Mouse (Mus musculus) adipocyte (in vitro differentiated cells): ENCODE results near the gene Srebf1.

ENCODE experiments used
- DNase-seq: peaks from one replicate; pipeline ENCODE4 v3.0.0-alpha.2; 2016; ENCODE audit warnings: low spot score

The Srebf1 gene

DNA sequence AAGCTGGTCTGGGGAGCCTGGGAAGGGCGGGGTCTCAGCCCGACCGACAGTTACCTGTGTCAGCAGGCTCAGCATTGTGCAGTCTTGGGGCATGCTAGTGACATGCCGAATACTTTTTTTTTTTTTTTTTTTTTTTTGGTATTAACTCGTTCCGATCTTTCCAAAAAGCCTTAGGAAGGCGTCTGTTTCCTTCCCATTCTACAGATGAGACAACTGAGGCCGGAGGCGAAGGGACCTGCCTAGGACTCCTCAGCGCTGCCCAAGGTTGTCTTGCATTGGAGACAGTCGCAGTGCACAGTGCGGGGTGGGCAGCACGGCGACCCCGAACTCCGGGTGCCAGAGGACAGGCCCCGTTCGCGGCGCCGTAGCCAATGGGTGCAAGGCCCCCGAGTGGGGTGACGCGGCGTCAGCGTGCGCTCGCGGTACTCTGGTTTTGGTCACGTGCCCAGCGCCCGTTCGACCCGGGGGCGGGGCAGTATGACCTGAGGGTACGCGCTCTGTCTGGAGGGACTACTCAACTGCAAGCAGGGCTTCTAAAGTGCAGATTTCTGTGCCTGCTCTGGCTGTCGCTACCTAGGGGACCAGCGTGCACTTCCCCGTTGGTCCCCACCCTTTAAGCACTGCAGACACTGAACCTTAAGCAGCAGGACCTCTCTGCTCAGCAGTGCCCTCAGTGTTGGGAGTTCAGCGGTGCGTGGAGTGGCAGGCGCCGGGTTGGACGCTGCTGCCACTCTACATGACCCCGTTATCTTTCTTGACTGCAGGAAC, at the start of gene Srebf1:
Gene Srebf1, minus strand, starts transcription at position 113 of the 768 bp plus-strand sequence.
- DNase-seq = no peak

DNA sequence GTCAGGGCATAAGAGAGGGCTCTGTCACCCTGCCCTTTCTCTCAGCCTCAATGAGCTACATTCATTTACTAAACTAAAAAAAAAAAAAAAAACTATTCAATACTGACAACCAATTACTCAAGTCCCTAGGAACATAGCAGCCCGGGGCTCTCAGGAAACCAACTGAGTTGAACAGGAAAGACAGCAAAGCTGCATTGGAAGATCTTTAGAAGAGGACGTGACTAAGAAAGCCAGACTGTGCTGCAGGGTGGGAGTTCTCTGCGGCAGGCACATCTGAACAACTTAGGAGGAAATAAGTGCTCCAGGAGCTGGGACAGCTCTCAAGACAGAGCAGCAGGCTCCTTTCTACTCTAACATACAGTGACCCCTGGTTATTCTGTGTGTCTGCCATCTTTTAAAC, 46.2 kb upstream of the Srebf1 start:
- DNase-seq = no peak

DNA sequence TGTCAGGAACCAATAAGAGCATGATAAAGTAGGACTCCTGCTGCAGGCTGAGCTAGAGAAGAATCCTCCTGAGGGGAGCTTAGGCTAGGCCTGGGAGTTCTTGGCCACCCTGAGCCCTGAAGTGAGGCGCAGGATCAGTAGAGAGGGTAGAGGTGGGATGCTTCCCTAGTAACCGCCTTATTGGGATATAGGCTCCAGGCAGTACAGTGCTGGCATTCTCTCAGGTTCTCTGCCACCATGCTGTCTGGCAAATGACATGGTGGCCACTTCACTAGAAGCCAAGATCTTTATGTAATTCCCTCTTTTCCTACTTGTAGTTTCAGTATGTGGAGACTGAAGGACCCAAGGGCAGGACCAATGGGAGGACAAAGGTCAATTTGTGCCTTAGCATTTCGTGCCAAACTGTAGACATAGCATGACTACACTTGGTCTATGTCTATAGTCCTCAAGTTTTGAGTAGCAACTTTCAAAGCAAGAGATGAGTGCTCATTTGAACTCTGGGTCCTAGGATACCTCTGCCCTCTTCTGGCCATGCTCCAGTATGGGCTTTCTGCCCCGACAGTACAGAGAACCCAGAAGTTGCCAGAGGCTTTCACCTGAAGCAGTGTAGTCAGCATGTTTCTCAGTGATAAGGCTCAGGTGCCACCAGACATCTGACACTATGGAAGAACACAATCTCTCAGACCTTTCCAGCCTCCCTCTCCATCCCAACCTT, 43.0 kb upstream of the Srebf1 start:
- no peak for DNase-seq

DNA sequence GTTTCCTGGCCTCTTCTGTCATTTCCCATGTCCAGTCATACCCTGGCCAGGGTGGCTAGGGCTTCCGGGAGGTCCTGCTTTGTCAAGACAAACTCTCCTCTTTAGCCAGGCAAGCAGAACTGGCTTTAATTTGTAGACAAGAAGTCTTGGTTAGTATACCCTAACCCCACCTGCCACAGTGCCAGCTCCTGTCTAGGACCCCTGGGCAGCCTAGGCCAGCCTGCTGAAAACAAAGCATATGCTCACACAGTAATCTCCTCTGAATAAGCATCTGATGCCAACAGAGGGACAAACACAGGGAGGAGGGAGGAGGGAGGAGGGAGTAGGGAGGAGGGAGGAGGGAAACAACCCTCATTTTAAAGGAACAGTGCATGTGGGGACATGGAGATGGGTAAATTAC, 42.3 kb upstream of the Srebf1 start:
- no peak for DNase-seq

- no peak for DNase-seq
Observed at GRCm38 (mm10) chr11:60262396-60262795, 40.0 kb upstream of the Srebf1 start.

GRCm38 (mm10) chr11:60260743-60261142, 38.4 kb upstream of the Srebf1 start:
- DNase-seq = no peak

DNA sequence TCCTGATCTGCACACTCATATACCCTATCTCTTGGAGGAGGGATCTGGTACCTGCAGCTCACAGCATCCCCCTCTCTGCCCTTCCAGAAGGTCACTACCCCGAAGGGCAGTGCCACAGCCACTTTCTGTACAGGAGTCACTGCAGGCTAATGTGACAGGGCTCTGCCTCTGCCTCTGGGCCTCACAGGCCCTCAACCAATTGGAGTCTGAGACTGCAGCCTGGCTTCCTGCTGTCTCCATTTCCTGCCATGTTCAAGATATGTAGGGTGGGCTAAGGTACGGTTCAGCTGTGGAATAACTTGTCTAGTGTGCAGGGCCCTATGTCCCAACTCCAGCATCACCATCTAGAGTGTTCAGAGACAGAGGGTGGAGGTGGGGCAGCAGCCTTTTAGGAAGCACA, 35.3 kb upstream of the Srebf1 start:
- DNase-seq = no peak

DNA sequence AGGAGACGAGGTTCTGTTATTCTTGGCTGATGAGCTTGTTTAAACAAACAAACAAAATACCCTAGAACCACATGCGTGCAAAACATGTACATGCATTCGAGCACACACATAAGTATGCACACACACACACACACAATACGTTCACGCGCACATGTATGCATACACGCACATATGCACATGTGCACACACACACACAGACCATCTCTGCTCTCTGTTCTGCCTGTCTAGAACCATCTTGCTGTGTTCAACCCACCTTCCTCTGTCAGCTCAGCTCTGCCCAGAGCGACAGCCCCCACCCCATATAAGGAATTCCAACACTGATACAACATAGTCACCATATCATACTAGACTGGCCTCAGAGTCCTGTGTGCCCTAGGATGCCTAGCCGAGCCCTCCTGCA, 34.3 kb upstream of the Srebf1 start:
- no peak for DNase-seq

DNA sequence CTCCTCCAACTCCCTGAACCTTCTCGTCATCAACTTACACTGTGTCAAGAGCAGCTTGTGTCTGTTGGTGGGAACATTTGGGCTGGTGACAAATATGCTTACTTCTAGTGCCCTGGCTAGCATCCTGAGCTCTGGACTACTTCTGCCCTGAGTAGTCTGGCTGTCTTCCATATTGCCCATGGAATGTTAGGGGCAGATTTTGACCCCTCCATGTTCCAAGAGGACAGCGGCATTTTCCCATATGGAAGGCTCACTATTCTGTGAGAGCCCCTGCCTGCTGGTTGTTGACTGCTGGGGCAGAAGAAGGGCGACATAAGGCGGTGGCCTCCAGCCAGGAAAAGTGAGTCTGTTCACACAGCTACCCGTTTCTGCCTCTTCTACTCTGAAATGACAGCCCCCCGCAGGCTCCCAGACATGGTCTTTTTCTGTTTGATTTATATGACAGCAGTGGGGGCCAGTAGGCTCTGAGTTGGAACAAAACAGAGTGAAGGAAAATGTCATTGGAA, 33.8 kb upstream of the Srebf1 start:
- peak; percentile 66 for DNase-seq

- no peak for DNase-seq
Observed at GRCm38 (mm10) chr11:60255639-60256038, 33.3 kb upstream of the Srebf1 start.

- DNase-seq = no peak
Observed at GRCm38 (mm10) chr11:60255181-60255580, 32.8 kb upstream of the Srebf1 start.

DNA sequence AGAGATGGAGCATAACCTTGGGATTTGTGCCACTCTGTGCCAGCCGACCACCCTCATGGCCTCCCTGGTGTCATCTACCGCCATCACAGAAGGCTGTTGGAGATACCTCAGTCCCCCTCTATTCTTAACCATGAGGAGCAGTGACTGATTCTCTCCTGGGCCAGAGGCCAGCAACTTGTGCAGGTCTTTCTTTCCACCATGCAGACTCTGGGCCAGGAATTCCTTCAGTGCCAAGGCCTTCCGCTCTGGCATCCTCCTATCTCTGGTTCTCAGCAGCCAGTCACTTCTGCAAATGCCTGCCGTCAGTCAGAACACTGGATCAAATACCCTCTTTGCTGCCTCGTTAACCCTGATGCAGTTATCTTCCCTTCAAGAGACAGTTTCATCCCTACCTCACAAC, 31.9 kb upstream of the Srebf1 start:
- no peak for DNase-seq

DNA sequence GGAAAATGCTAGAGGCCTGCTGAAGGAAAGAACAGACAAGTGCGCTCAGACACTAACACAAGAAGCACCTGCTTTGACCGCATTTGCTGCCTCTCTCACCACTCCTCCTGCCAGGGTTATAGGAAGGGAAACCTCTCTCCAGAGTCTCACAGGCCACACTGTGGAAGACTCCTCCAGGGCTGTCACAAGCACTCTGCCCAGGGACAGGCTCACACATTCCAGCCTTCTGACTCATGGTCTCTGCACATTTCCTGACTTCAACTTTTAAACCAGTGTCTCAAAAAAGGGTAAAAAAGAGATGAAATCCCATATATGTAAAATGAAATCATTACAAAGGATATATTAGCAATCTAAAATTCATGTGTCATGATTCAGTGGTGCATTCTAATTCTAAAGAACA, 31.2 kb upstream of the Srebf1 start:
- DNase-seq = peak; percentile 36

DNA sequence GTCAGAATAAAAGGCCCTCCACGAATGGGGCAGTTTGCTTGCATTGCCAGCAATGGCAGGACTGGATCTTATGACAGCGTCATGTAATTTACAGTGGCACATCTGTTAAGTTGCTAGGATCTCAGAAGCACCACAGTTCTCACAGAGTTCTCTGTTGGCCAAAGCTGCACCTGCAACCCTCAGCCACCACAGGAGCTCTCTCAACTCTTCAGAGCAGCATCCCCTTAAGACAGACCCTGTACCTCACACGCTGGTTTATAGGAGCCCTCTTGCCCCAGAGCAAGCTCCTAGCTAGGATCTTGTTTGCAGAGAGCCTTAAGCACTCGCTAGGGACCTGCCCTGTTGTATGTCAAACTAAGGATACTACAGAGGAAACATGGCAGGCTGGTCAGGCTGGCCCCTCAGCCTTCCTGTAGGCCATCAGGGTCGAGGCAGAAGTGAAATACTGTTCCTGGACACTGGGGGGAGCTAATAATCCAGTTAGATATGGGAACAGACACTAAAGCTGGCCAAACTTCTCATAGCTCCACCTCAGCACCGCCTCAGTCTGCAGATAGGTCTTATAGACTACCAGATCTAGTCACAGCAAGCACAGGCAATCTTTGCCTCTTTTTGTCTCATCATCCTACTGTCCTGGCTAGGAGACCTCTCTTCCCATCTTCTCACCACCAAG, 28.7 kb upstream of the Srebf1 start:
- DNase-seq = peak; percentile 57

DNA sequence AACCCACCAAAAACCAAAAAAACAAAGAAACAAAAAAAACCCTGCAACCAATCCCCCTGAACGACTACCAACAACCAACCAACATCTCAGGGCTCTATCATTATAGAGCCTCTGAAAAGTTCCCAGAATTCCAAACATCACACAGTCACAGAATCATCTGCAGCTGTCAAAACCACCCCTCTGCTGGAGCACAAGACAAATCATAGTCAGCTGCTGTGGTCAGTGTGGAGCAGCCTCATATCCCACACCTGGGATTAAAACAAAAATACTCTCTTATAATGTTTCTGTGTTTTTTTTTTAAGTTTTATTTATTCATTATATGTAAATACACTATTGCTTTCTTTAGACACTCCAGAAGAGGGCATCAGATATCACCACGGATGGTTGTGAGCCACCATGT, 27.5 kb upstream of the Srebf1 start:
- no peak for DNase-seq

GRCm38 (mm10) chr11:60248596-60249404, 26.4 kb upstream of the Srebf1 start:
- no peak for DNase-seq

GRCm38 (mm10) chr11:60247753-60248550, 25.6 kb upstream of the Srebf1 start:
- no peak for DNase-seq

DNA sequence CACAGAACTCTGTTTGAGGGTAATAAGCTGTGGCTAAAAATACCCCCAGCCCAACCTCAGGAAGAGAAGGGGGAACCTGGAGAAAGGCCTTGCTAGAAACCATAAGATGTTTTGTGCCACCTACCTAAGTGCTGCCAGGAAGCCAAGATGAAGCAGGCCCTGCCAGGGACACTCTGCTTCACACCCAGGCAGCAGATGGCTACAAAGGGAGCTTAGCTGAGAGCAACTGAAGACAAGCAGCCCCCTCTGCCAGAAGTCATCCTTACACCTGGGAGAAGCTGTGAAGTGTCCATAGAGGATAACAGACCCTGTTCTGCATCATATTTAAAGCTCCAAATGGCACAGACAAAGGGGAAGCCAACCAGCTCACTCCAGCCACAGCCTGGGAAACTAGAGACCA, 23.7 kb upstream of the Srebf1 start:
- no peak for DNase-seq

GRCm38 (mm10) chr11:60244503-60245143, 22.2 kb upstream of the Srebf1 start:
- no peak for DNase-seq

DNA sequence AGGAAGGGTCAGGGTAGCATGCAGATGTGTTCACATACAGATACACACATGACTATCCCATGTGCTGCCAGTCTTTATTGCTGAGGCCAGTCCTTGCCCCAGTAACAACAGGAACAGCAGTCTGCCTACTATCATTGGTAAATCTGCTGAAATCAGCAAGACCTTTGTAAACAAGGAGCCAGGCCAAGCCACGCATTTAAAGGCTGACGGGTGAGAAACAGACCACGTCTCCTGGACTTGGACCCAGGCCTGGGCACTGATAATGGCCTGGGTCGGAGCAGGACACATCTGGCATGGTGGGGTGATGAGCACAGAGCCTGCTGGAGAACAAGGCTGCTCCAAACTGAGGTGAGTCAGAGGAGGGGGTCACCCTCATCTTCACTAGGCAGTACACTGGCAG, 18.1 kb upstream of the Srebf1 start:
- peak; percentile 73 for DNase-seq

GRCm38 (mm10) chr11:60235351-60235750, 13.0 kb upstream of the Srebf1 start:
- no peak for DNase-seq
